Mouse (Mus musculus) frontal cortex, postnatal 25 days (tissue): ENCODE data around the gene Farp1.

Experiments used
- DNase-seq, 2 experiments: peaks; one replicate each; pipeline ENCODE4 v3.0.0; 2022; ENCODE audit warnings: low spot score in 2 of 2

Gene Farp1

GRCm38 (mm10) chr14:121310325-121311080 lies 275.5 kb downstream of the Farp1 start:
- DNase-seq, result no peak

GRCm38 (mm10) chr14:121311083-121311482 lies 276.1 kb downstream of the Farp1 start:
- no peak for DNase-seq

- DNase-seq, result no peak
These were observed 278.3 kb downstream of the Farp1 start for GRCm38 (mm10) chr14:121313283-121313682.

- no peak for DNase-seq
These were observed 279.9 kb downstream of the Farp1 start for GRCm38 (mm10) chr14:121314934-121315333.

- no peak for DNase-seq
These were observed 281.1 kb downstream of the Farp1 start for GRCm38 (mm10) chr14:121316136-121316535.

- no peak for DNase-seq
These were observed 281.8 kb downstream of the Farp1 start for GRCm38 (mm10) chr14:121316631-121317311.

- no peak for DNase-seq
These were observed 282.3 kb downstream of the Farp1 start for GRCm38 (mm10) chr14:121317312-121317671.

- no peak for DNase-seq
These were observed 283.4 kb downstream of the Farp1 start for GRCm38 (mm10) chr14:121318382-121318781.

- DNase-seq, result no peak
These were observed 287.1 kb downstream of the Farp1 start for GRCm38 (mm10) chr14:121322150-121322549.

- DNase-seq, result peak; percentile 41 to 50
These were observed 287.6 kb downstream of the Farp1 start for GRCm38 (mm10) chr14:121322641-121323040.

GRCm38 (mm10) chr14:121324521-121325330 lies 289.7 kb downstream of the Farp1 start:
- no peak for DNase-seq

GRCm38 (mm10) chr14:121326432-121326831 lies 291.4 kb downstream of the Farp1 start:
- no peak for DNase-seq

- no peak for DNase-seq
These were observed 293.9 kb downstream of the Farp1 start for GRCm38 (mm10) chr14:121328878-121329277.

GRCm38 (mm10) chr14:121329401-121330089 lies 294.5 kb downstream of the Farp1 start:
- DNase-seq, result no peak

- no peak for DNase-seq
These were observed 295.0 kb downstream of the Farp1 start for GRCm38 (mm10) chr14:121330090-121330408.
